Mouse (Mus musculus): ENCODE results near the gene Lancl1.

GRCm38 (mm10) chr1:66964857-66965256 is 73.8 kb downstream of the Lancl1 start:
- no peak for TF ChIP-seq POLR2A (IDR thresholded peaks at IDR 0.05; ENCODE audit: control insufficient read depth in 1 of 2, insufficient read depth in 1 of 2, low read depth in 1 of 2, low read length in 2 of 2, poor library complexity in 1 of 2)
- TF ChIP-seq CTCF (IDR thresholded peaks at IDR 0.05 in 2 of 3, conservative IDR thresholded peaks at IDR 0.05 in 1 of 3; ENCODE audit: control insufficient read depth in 1 of 3, insufficient read depth in 1 of 3, low read depth in 2 of 3, low read length in 3 of 3, poor library complexity in 1 of 3, severe bottlenecking in 1 of 3): no peak
- TF ChIP-seq E2F4 (IDR thresholded peaks at IDR 0.05; ENCODE audit: borderline replicate concordance, low read depth, low read length): no peak
- no peak for TF ChIP-seq ETS1 (IDR thresholded peaks at IDR 0.05; ENCODE audit: low read depth, low read length)
- no peak for TF ChIP-seq MEF2A (IDR thresholded peaks at IDR 0.05; ENCODE audit: extremely low read depth, insufficient replicate concordance, low read depth, low read length, poor library complexity, severe bottlenecking)
- TF ChIP-seq CHD2 (IDR thresholded peaks at IDR 0.05; ENCODE audit: low read length): no peak
- TF ChIP-seq ELF1 (IDR thresholded peaks at IDR 0.05; ENCODE audit: low read depth, low read length): no peak
- TF ChIP-seq NELFE (IDR thresholded peaks at IDR 0.05; ENCODE audit: low read depth, low read length): no peak
- TF ChIP-seq USF1 (IDR thresholded peaks at IDR 0.05; ENCODE audit: low read depth, low read length): no peak
- no peak for TF ChIP-seq MAFK (IDR thresholded peaks at IDR 0.05; ENCODE audit: borderline replicate concordance, low read depth, low read length)
- no peak for TF ChIP-seq EP300 (IDR thresholded peaks at IDR 0.05; ENCODE audit: low read depth in 1 of 2, low read length in 2 of 2)
- TF ChIP-seq SMC3 (IDR thresholded peaks at IDR 0.05; ENCODE audit: low read depth, low read length): no peak

Data from MEL (cell line).